Mouse (Mus musculus): ENCODE data around the gene Trpv2. TPM values are rescaled to one million over a fixed set of nuclear protein-coding genes. Genes with fewer than 3 reads are reported as not detected.
A peak's percentile ranks its signal among the peaks of the same experiment; 100 is the strongest.

Trpv2 gene
- 1 to 10 TPM; 2.0 TPM for total RNA-seq (2021)
- long read RNA-seq, experiment 1, partial matches to known transcripts, result 1 of 3 reads
- long read RNA-seq, experiment 1, other reads (novel, unspliced or antisense), result 1 of 3 reads
- long read RNA-seq, experiment 2, partial matches to known transcripts, result 1 of 1 reads
- long read RNA-seq, experiment 2, other reads (novel, unspliced or antisense), result 0 of 1 reads

DNA sequence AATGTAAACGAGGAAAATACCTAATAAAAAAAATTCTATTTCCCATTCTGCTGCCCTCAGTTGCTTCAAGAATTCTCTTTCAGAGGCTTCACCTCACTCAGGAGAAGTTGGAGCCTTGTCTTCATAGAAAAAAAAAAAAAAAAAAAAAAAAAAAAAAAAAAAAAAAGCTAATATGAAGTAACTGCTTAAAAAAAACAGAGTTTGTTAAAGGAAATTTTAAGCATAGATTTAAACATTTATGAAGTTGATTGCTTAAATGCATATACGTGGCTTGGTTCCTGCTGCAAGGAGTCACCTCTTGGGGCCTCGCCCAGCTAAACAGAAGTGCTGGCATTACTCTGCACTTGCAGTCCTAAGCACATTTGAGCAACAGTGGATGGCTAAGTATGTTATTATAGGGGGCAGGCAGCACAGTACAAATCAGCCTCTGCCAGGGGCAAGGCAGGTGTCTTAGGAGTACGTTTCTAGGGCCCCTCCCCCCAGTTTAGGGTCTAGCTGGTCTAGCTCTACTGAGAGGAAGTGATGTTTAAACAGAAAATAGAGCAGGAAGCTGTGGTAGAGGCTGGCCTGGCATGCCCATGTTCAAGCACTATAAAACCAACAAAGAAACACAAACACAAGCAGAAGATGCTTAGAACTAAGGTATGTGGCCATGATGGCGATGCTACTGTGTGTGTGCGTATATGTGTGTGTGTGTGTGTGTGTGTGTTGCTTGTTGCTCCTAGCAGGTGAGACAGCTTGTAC lies at the start of gene Trpv2:
Gene Trpv2, plus strand, starts transcription at position 528 of the 744 bp plus-strand sequence.
- no peak for DNase-seq

DNA sequence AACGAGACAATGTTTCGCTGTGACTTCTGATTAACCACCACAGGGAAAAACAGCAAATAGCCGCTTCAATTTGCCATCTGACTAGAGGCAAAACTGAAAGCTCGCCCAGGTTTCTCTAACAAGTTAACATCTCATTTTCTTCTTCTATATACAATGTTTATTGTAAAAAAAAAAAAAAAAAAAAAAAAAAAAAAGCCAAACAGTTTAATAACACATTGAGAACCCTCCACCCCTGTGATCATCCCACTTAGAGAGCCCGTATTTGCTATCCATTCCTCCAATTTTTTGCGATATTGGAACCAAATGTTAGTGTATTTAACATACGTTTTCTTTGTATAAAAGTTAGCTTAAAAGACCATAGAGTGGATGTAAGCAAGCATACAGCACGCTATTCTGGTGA lies 37.2 kb upstream of the Trpv2 start:
- DNase-seq, result no peak

DNA sequence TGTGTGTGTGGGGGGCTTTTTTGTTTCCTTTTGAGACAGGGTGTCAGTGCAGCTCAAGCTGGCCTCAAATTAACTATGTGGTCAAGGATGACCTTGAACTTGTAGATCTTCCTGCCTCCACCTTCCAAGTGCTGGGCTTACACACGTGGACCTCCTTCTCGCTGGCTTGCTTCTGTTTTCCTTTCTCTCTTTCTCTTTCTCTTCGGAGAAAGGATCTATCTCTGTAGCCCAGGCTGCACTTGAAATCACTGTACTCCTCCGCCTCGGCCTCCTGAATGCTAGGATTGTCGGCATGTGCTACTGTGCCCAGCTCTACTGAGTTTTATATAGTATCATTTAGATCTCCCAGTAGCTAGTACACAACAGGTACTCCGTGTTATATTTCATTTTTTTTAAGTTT lies 36.7 kb upstream of the Trpv2 start:
- DNase-seq, result no peak

DNA sequence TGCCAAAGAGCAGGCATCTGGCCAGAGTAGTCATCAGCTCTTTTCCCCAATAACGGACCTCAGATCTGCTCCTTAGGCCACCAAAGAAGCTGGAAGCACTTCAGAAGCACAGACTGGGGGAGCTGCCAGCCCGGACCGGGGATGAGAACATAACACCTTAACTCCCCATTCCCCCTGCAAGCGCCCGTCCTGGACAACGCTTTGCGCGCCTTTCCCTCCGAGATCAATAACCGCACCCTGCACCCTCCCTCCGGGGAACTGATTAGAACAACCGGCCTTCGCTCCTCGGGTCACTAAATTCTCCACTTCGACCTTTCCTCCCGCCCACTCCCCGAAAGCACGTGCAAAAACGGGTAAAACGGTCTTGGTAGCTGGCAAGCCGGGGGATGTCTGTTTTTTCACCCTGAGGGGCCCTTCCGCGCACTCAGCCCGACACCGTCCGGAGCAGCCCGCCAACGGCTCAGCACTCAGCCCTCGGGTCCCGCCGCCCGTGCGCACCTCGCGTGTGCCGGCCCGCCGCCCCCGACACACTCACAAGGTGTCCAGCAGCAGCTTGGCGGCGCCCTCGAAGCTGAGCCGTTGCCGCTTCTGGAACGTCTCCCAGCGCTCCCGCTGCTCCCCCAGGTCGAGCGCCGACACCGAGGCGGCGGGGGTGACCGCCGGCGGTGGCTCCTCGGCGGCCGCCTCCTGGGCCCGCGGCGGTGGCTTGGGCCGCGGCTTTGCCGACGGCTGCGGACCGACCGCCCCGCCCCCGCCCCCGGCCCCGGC lies 35.8 kb upstream of the Trpv2 start:
- DNase-seq, result peak; percentile 72

DNA sequence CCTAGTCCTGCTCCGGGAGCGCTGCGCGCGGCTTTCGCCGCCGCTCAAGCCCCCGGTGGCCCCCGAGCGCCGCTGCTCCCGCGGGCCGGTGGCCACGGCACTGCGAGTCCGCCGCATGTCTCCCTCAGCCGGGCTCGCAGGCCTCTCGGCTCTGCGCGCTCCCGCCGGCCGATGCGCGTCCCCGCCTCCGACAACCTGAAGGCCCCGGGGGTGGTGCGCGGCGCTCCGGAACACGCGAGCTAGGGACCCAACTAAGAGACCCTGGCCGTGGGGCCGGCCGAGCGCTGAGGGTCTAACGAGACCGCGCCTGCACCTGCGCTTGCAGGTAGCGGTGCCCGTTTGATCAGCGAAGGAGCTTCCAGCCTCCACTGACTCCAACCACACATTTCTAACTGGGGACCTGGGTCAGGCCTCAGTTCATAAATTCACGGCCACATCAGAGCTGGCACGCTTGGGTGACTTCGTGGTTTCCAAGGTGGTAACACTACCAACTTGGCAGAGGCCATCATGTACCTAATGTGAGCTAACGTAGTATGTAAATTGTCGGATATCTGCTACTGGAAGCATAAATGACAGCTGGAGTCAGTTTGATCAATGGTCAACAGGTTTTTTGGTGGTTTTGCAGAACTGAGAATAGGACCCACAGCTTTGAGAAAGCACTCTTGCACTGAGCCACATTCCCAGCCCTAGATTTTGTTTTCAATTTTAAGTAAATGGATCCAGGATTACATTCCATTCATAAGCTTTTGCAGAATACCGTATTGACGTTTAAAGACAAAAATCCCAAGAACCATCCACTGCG lies 35.0 kb upstream of the Trpv2 start, which contains the start of gene Cenpv:
Gene Cenpv, minus strand, starts transcription at position 173 of the 802 bp plus-strand sequence.
- peak; percentile 76 for DNase-seq

DNA sequence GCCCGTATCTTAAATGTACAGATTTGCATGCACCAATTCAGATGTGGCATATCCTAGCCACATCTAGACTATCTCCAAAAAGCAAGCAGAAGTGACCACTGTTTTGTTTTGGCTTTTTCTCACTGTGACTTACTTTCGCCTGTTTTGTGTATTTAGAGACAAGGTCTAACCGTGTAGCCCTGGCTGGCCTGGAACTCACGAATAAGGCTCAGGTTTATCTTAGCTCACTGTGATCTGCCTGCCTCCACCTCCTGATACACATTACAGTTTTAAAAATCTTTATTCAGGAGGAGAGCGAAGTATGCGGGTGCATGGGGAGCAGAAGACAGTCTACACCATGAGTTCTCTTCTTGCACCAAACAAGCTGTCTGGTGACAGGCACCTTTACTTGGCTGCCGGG lies 34.1 kb upstream of the Trpv2 start:
- DNase-seq, result no peak

DNA sequence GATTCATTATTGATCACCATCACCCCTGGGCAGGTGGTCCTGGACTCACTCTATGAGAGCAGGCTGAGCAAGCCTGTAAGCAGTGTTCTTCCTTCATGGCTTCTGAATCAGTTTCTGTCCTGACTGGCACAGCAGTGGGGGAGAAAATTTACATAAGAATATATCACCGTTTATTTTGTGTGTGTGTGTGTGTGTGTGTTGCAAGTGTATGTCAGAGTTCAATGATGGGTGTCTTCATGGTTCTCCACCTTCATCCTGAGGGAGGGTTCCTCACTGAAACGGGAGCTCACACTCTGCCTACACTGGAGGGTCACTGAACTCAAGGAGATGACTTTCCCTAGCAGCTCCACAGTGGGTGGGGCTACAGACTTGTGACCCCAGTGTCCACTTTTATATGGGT lies 33.3 kb upstream of the Trpv2 start:
- DNase-seq, result no peak

DNA sequence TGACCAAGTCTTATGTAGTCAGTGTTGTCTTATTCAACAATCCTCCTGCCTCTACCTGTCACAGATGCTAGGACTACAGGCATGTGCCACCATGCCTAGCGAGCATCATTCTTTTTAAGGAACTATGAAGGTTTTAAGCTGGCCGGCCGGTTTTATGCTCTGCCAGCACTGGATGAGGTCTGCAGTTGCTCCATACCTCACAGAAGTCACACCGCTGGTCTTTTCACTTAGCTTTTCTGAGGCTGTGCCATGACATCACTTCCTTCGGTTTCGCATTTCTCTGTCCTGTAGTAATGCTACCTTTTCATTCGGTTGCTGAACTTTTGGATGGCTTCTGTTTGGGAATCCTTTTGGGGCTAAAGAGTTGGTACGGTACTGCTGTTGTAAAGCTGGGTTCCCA lies 32.7 kb upstream of the Trpv2 start:
- no peak for DNase-seq

DNA sequence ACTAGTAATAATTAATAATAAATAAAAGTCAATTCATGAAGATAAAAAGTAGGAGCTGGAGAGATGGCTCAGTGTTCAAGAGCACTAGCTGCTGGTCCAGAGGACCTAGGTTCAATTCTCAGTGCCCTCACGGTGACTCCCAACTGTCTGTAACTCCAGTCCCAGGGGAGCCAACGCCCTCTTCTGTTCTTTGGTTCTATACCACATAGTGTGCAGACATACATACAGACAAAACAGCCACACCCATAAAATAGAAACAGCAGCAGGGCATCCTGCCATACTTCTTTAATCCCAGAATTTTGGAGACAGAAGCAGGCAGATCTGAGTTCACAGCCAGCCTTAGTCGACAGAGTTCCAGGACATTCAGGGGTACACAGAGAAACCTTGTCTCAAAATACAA lies 30.3 kb upstream of the Trpv2 start:
- DNase-seq, result no peak

DNA sequence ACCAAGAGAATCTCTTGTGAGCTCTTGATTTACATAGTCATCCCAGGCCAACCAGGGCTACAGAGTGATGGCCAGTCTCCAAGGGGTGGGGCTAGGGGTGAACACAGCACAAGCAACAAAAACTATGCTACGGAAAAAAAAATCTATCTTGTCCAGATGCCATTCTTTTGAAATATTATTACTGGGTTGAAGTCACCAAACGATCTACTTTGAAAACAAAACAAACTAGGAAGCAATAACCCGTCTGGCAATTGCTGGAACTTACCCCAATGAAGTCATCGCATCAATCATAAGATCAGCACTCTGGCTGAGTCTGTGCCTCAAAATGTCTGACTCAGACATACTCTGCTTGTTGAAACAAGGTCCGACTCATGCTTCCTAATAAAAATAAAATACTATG lies 24.5 kb upstream of the Trpv2 start:
- peak; percentile 80 for DNase-seq

DNA sequence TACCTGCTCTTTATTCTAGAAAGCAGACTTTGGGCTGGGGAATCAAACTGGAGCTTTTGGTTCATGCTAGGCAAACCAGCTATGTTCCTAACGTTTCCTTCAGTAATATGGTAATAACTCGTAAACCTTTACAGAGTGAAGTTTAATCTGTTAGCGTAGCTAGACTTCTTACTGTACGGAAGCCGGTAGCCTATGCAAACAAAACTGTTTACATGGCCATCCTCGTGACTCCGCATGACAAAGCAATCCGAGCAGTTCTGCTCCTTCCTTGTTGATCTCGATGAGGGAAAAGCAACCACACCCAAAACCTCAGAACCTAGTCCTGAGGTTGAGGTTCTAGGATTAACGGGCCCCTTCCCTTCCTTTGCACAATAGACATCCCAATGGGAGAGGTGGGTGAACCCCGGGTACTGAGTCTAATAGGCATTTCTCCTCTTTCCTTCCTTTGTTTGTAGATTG lies 24.0 kb upstream of the Trpv2 start:
- no peak for DNase-seq

DNA sequence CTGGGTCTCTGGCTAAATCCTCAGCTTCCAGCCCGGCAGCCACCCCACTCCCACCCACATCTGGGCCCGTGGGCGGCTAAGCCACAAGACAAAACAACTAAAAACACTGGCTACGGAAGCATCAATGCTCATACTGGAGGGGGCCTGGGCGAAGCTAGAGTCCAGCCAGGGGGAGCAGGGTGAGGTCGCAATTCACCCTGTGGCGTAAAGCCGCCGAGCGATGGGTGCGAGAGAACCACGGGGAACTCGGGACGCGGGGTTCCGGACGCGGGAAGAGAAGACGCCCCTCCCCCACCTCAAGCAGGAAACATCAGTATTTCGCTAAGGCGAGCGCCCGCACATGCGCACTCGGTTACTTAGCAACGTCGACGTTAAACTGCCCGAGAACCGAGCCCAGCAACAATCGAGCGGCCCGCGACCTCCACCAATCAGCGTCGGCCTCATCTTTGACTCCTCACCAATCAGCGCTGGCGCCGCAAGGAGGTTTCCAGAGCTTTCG lies 23.5 kb upstream of the Trpv2 start, which contains the start of gene Ubb:
Gene Ubb, plus strand, starts transcription at position 445 of the 499 bp plus-strand sequence.
- peak; percentile 99 for DNase-seq

DNA sequence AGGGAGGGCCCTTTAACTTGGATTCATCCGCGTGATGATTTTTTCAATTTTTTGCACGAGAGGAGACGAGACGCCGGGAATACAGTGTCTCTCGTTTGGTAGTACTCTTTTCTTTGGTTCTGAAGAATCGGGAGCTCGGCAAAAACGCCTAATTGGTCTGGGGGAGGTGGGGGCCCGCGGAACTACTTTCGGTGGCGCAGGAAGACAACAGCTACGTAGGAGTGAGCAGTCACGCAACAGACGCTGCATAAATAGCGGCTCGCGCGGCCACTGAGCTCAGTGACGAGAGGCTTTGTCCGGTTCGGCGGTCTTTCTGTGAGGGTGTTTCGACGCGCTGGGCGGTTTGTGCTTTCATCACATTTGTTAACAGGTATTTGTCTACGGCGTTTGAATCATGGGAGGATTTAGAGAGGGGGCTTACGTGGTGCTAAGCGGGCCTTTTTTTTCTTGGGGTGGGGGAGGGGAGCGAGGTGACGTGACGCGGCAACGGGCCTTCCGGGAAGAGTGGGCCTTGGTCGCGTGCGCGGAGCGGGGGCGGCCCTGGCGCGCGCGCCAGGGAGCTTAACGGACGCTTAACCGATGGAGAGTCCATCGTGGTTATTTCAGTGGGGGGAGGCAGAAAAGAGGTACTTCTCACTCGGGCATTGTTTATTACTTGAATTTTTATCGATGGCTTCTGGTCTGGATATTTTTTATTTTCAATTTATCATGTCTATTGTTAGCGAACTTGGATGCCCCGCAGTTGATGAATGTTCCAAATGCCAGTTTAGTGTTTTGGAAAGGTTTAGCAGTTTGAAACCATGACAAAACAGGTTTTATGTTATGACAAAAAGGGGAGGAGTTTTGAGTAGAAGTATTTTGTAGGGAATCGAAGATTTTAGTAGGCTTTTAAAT lies 22.8 kb upstream of the Trpv2 start:
- peak; percentile 93 for DNase-seq

DNA sequence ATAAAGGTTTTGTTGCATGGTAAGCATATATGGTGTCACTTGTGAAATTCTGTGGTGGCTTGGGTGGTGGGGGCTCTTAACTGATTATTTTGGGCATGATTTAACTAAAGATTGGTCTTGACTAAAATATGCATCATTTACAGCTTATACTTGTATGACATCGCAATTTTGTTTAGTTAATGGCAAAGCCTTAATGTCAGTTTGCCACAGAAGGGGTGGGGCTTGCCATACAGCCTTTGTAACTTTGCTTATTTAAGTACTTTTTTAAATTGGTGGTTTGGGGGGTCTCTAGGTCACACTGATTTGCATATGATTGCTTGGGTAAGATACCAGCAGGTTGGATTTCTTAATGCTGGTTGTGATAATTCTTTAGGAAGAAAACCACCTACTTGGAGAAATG lies 21.1 kb upstream of the Trpv2 start:
- DNase-seq, result no peak

DNA sequence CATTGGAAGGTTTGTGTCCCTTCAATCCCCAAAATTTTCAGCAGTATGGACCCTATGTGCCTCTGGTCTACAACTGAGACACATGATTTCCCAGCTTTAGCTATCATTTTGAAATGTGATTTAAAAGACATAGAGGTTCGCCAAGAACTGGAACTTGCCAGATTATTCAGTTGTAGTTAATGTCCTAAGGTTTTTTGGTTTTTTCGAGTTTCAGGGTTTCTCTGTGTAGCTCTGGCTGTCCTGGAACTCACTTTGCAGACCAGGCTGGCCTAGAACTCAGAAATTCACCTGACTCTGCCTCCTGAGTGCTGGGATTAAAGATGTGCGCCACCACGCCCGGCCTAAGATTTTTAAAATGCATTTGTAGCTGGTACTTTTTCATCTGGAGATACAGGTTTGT lies 20.7 kb upstream of the Trpv2 start:
- DNase-seq, result no peak

DNA sequence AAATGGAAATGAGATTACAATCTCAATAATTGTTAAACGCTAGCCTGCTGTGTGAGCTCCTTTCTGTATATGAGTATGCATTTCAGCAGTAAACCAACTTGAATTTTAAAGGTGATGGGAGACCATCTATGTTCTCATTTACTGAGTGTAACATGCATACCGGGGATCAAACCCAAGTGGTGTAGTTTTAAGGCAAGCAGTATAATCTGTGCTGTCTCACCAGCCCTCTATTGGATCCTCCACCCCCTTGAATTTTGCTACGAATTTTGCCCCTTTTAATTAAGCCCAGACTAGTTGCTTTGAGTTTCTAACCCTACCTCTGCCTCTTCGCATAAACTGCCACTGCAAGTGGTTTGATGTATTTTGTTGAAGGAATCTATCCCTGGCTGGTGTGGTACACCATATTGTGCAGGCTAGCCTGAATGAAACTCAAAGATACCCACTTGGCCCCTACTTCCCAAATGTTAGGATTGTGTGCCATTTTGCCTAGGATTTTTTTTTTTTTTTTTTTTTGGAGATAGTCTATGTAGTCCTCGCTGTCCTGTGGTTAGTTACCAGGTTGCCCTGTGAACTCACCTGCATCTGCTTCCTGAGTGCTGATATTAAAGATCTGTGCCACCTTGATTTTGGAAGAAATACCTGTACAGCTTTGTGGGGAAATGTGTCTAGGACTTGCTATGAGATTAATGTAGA lies 20.0 kb upstream of the Trpv2 start:
- no peak for DNase-seq

DNA sequence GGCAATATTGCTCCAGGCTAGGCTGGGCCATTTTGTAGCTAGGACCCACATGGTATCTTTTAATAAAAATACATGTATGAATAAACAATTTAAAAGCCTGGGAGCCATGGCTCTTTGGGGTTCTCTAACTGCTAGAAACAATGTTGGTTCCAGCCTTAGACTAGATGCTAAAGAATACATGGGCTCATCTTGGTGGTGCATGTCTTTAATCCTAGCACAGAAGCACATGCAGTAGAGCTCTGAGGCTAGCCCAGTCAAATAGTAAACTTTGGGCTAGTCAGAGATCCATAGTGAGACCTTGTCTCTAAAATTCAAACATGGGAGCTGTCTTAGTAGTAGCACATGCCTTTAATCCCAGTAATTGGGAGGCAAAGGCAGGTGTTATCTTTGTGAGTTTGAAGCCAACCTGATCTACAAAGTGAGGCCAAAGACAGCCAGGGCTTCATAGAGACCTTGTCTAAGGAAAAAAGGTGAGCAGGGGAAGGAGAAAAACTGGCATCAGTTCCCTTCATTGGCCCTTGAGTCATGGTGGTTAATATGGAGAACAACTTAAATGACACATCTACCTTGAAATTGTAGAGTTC lies 19.3 kb upstream of the Trpv2 start:
- no peak for DNase-seq

DNA sequence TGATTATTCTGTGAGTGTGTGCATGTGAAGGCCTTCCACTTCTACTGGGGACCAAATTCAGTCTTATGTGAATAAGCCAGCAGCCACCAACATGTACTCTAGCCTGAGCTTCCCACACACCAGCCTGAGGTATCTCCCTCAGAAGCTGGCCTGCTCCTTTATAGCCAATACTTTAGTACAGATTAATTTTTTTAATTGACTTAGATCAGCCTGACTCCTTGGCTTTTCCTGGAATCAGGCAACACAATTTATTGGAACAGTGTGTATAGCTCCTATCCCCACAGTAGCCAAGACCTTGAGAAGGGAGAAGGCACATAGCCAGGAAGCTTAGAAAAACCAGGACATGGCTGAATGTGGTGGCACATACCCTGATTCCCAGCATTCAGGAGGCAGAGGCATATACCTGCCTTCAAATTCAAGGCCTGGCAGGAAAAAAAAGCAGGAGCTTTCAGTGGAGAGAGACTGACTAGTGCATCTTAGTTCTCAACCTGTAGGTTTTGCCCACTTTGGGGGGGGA lies 18.3 kb upstream of the Trpv2 start:
- DNase-seq, result no peak

DNA sequence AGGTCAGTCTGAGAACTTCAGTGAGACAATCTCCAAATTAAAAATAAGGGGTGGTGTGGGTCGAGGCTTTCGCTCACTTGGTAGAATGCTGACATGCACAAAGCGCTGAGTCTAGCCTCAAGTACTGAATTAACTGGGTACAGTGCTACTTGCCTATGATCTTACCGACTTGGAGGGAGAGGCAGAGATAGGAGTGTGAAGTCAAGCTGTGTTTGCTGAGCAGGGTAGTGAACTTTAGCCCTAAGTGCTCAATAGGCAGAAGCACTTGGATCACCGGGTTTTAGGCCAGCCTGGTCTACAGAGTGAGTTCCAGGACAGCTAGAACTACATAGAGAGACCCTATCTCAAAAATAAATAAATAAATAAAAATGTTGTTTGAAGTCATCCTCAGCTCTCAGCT lies 17.1 kb upstream of the Trpv2 start:
- DNase-seq, result no peak

DNA sequence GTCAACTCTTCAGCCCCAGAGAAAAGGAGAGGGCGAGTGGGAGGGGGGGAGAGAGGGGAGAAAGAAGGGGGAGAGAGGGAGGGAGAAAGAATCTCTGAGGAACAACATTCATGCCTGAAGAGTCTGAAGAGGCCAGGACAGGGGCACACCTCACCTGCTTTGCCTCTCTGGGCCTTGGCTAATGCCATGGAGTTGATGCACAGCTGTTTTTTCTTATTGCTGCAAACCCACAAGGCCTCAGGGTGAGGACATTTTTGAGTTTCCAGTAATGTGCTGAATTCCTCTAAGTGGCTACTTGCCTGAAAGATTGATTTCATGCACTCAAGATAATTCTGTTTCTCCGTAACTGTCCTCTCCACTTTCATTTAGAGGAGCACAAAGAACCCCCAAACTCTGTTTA lies 16.1 kb upstream of the Trpv2 start:
- no peak for DNase-seq

All from gastrocnemius, postnatal 10 days (tissue).